Mouse (Mus musculus) mature B cell (primary cell): ENCODE data around the gene Ldlrap1.

Experiments
- in situ Hi-C: fragments of 300-500 bp; cut with MboI; formaldehyde crosslinking; loops from 2 replicates; pipeline ENCODE4 v1.14.3; 2019

Gene Ldlrap1

GRCm38 (mm10) chr4:134775234-134775944, 7.6 kb upstream of the Ldlrap1 start:
- in situ Hi-C loops: no loop called here

GRCm38 (mm10) chr4:134774126-134774525, 6.3 kb upstream of the Ldlrap1 start:
- in situ Hi-C loops: no loop called here

- in situ Hi-C loops: no loop called here
Observed at GRCm38 (mm10) chr4:134772805-134773674, 5.2 kb upstream of the Ldlrap1 start.

- in situ Hi-C loops: no loop called here
Observed at GRCm38 (mm10) chr4:134769891-134770290, 2.1 kb upstream of the Ldlrap1 start.

GRCm38 (mm10) chr4:134769081-134769811, 1.4 kb upstream of the Ldlrap1 start:
- in situ Hi-C loops: no loop called here

- in situ Hi-C loops: no loop called here
Observed at GRCm38 (mm10) chr4:134768226-134768888, 533 bp upstream of the Ldlrap1 start.

GRCm38 (mm10) chr4:134766904-134767425, 859 bp downstream of the Ldlrap1 start:
- in situ Hi-C loops: no loop called here

- in situ Hi-C loops: no loop called here
Observed at GRCm38 (mm10) chr4:134766277-134766676, 1.5 kb downstream of the Ldlrap1 start.

GRCm38 (mm10) chr4:134764333-134764732, 3.5 kb downstream of the Ldlrap1 start:
- in situ Hi-C loops: no loop called here

- in situ Hi-C loops: no loop called here
Observed at GRCm38 (mm10) chr4:134762360-134762759, 5.5 kb downstream of the Ldlrap1 start.

- in situ Hi-C loops: no loop called here
Observed at GRCm38 (mm10) chr4:134760793-134761201, 7.0 kb downstream of the Ldlrap1 start.

GRCm38 (mm10) chr4:134760281-134760680, 7.5 kb downstream of the Ldlrap1 start:
- in situ Hi-C loops: no loop called here

GRCm38 (mm10) chr4:134759564-134759963, 8.3 kb downstream of the Ldlrap1 start:
- in situ Hi-C loops: no loop called here

- in situ Hi-C loops: no loop called here
Observed at GRCm38 (mm10) chr4:134758922-134759321, 8.9 kb downstream of the Ldlrap1 start.

- in situ Hi-C loops: no loop called here
Observed at GRCm38 (mm10) chr4:134758367-134758766, 9.5 kb downstream of the Ldlrap1 start.

- in situ Hi-C loops: no loop called here
Observed at GRCm38 (mm10) chr4:134756953-134757352, 10.9 kb downstream of the Ldlrap1 start.

- in situ Hi-C loops: no loop called here
Observed at GRCm38 (mm10) chr4:134754941-134755340, 12.9 kb downstream of the Ldlrap1 start.

GRCm38 (mm10) chr4:134754371-134754770, 13.5 kb downstream of the Ldlrap1 start:
- in situ Hi-C loops: no loop called here

GRCm38 (mm10) chr4:134753516-134754261, 14.1 kb downstream of the Ldlrap1 start:
- in situ Hi-C loops: no loop called here

- in situ Hi-C loops: no loop called here
Observed at GRCm38 (mm10) chr4:134752911-134753426, 14.9 kb downstream of the Ldlrap1 start.
